Comparison of ENCODE assay signal across 8 mouse cellular contexts in genomic region chr6:40435151-40436046, GRCm38 (mm10). TPM values are rescaled to one million over a fixed set of nuclear protein-coding genes. Genes with fewer than 3 reads are reported as not detected.
DNase-seq lines count a peak whose midpoint lies in the region; ATAC-seq and TF ChIP-seq lines count a peak whose summit lies in the region.

No protein-coding gene starts in this region.

- no peaks in the 10 kb centered on the region for H3K9me3 ChIP-seq in embryonic facial prominence, embryonic 10.5 days
- no peaks in the 10 kb centered on the region for H3K9me3 ChIP-seq in heart, embryonic 14.5 days (ENCODE audit: control insufficient read depth, low read length)
- no peaks in the 10 kb centered on the region for H3K9me3 ChIP-seq in liver, embryonic 15.5 days (replicated peaks)
- H3K9me3 ChIP-seq in neural tube, embryonic 12.5 days, result no peaks in the 10 kb centered on the region

- H3K27ac ChIP-seq in embryonic facial prominence, embryonic 10.5 days (replicated peaks), result peak overlapping the region; percentile 94
- no peak overlapping the region for H3K27ac ChIP-seq in heart, embryonic 14.5 days (replicated peaks in 1 of 2; ENCODE audit: control insufficient read depth in 1 of 2, insufficient read depth in 1 of 2, low read depth in 2 of 2, low read length in 2 of 2)
- H3K27ac ChIP-seq in liver, embryonic 15.5 days (replicated peaks), result no peak overlapping the region
- H3K27ac ChIP-seq in neural tube, embryonic 12.5 days, result peak overlapping the region; percentile 79

- DNase-seq in adrenal gland, adult 18-20 months (ENCODE audit: low spot score in 2 of 2), result peak; percentile 46 to 48
- peak; percentile 74 for DNase-seq in embryonic facial prominence, embryonic 10.5 days (ENCODE audit: low spot score)
- peak; percentile 49 for DNase-seq in kidney, postnatal 10 days
- DNase-seq in thymus, postnatal 14 days, result peak; percentile 81

- H3K79me3 ChIP-seq in C2C12 (ENCODE audit: low read depth), result no peaks in the 10 kb centered on the region

- H3ac ChIP-seq in C2C12 (ENCODE audit: control insufficient read depth, insufficient read length, low read depth), result peak overlapping the region; percentile 45

- no peak for TF ChIP-seq CTCF in C2C12 (IDR thresholded peaks at IDR 0.05; ENCODE audit: control insufficient read depth, insufficient read depth, insufficient read length)

- peak overlapping the region; percentile 79 for H3K9ac ChIP-seq in heart, embryonic 14.5 days (ENCODE audit: low read length)
- H3K9ac ChIP-seq in liver, embryonic 15.5 days, result peak overlapping the region; percentile 54; the same call in 1 of the 2 replicates
- H3K9ac ChIP-seq in neural tube, embryonic 12.5 days, result peak overlapping the region; percentile 84

- peak; percentile 37; the same call in 1 of the 2 replicates for ATAC-seq in heart, embryonic 14.5 days (ENCODE audit: insufficient number of reproducible peaks, insufficient read depth, low FRiP score, low read depth)
- ATAC-seq in liver, embryonic 15.5 days (ENCODE audit: insufficient read depth), result peak; percentile 67
- peak; percentile 83 for ATAC-seq in neural tube, embryonic 12.5 days (ENCODE audit: low FRiP score, low read depth)

- peaks cover 7% of the 10 kb centered on the region for H3K27me3 ChIP-seq in C2C12 (ENCODE audit: control insufficient read depth, insufficient read depth, insufficient read length)
- peaks cover 32% of the 10 kb centered on the region for H3K27me3 ChIP-seq in embryonic facial prominence, embryonic 10.5 days (replicated peaks; ENCODE audit: low read depth, poor library complexity, severe bottlenecking)
- peaks cover 20% of the 10 kb centered on the region; the same call in 1 of the 2 replicates for H3K27me3 ChIP-seq in heart, embryonic 14.5 days (ENCODE audit: control insufficient read depth, insufficient read depth, low read length)
- peaks cover 65% of the 10 kb centered on the region for H3K27me3 ChIP-seq in liver, embryonic 15.5 days
- H3K27me3 ChIP-seq in neural tube, embryonic 12.5 days (replicated peaks), result no peaks in the 10 kb centered on the region; the same call in 1 of the 2 replicates

- H3K4me3 ChIP-seq in C2C12 (ENCODE audit: insufficient read depth, poor library complexity, severe bottlenecking), result peak overlapping the region; percentile 44
- H3K4me3 ChIP-seq in embryonic facial prominence, embryonic 10.5 days, result peak overlapping the region; percentile 83
- peak overlapping the region; percentile 55 to 77 for H3K4me3 ChIP-seq in heart, embryonic 14.5 days (ENCODE audit: control insufficient read depth in 1 of 2, insufficient read depth in 1 of 2, low read depth in 1 of 2, low read length in 2 of 2)
- H3K4me3 ChIP-seq in liver, embryonic 15.5 days (replicated peaks), result peak overlapping the region; percentile 66
- H3K4me3 ChIP-seq in neural tube, embryonic 12.5 days, result peak overlapping the region; percentile 81

- H3K36me3 ChIP-seq in C2C12 (ENCODE audit: control insufficient read depth, insufficient read depth), result no peaks in the 10 kb centered on the region
- no peaks in the 10 kb centered on the region for H3K36me3 ChIP-seq in embryonic facial prominence, embryonic 10.5 days (replicated peaks)
- no peaks in the 10 kb centered on the region for H3K36me3 ChIP-seq in heart, embryonic 14.5 days (ENCODE audit: control insufficient read depth, insufficient read depth, low read length)
- no peaks in the 10 kb centered on the region for H3K36me3 ChIP-seq in liver, embryonic 15.5 days (replicated peaks)
- no peaks in the 10 kb centered on the region for H3K36me3 ChIP-seq in neural tube, embryonic 12.5 days

- H3K79me2 ChIP-seq in C2C12 (ENCODE audit: control insufficient read depth, insufficient read depth), result no peaks in the 10 kb centered on the region

- peak overlapping the region; percentile 95 for H3K4me2 ChIP-seq in heart, embryonic 14.5 days (ENCODE audit: low read length)
- H3K4me2 ChIP-seq in liver, embryonic 15.5 days, result peak overlapping the region; percentile 85
- H3K4me2 ChIP-seq in neural tube, embryonic 12.5 days (replicated peaks), result peak overlapping the region; percentile 82

- H3K4me1 ChIP-seq in embryonic facial prominence, embryonic 10.5 days, result peaks cover 18% of the 10 kb centered on the region
- 0 out of 4 replicates have a peak, but pooled peaks cover 0 to 2% of the 10 kb centered on the region in 2 experiments for H3K4me1 ChIP-seq in heart, embryonic 14.5 days (ENCODE audit: control insufficient read depth in 2 of 2, insufficient read depth in 2 of 2, low read length in 2 of 2)
- peaks cover 19% of the 10 kb centered on the region for H3K4me1 ChIP-seq in liver, embryonic 15.5 days (replicated peaks)
- peaks cover 13% of the 10 kb centered on the region; the same call in 1 of the 2 replicates for H3K4me1 ChIP-seq in neural tube, embryonic 12.5 days

- WGBS in embryonic facial prominence, embryonic 10.5 days, result under 1% methylated on average over 72 of the region's 72 CpGs
- under 1% methylated on average over 67 of the region's 72 CpGs for WGBS in heart, embryonic 14.5 days
- WGBS in liver, embryonic 15.5 days (ENCODE audit: insufficient replicate concordance), result under 1% methylated on average over 70 of the region's 72 CpGs
- WGBS in neural tube, embryonic 12.5 days, result under 1% methylated on average over 72 of the region's 72 CpGs

TF ChIP-seq in C2C12, 6 proteins besides CTCF, POLR2A, EP300 and RAD21:
- TF ChIP-seq USF1 (IDR thresholded peaks at IDR 0.05; ENCODE audit: low read depth), result no peak
- TF ChIP-seq CEBPB (IDR thresholded peaks at IDR 0.05; ENCODE audit: low read depth), result no peak
- TF ChIP-seq FOSL1 (IDR thresholded peaks at IDR 0.05; ENCODE audit: insufficient read depth, low read length, poor library complexity, severe bottlenecking), result no peak
- TF ChIP-seq MYOD1 (IDR thresholded peaks at IDR 0.05; ENCODE audit: control insufficient read depth, insufficient read length, low read depth), result no peak
- no peak for TF ChIP-seq MYOG (IDR thresholded peaks at IDR 0.05; ENCODE audit: control insufficient read depth, extremely low read depth, insufficient read length)
- TF ChIP-seq MAX (IDR thresholded peaks at IDR 0.05), result no peak

RNA-seq across cellular contexts. Expression of gene E330009J07Rik, which starts 0.5 kb away (rescaled TPM):
- 0.82 TPM for polyA plus RNA-seq in C2C12 (2012; fragmentation: generic; extraction: Trizol)
- total RNA-seq in adrenal gland, adult 18-20 months (2021), result 10 to 100 TPM in 1 of 2 experiments, 1 to 10 TPM in 1; 9.9 to 14.9 TPM
- 11.2 and 15.1 TPM in 2 replicates for polyA plus RNA-seq in embryonic facial prominence, embryonic 10.5 days (2016; fragmentation: Nextera tagmentation; extraction: Ambion mirVana)
- polyA plus RNA-seq in heart, embryonic 14.5 days (2014; fragmentation: Nextera tagmentation; extraction: Ambion mirVana), result 3.5 and 3.6 TPM in 2 replicates
- 1.7 and 2.2 TPM in 2 replicates for polyA plus RNA-seq in liver, embryonic 15.5 days (2015; fragmentation: Nextera tagmentation; extraction: Ambion mirVana)
- polyA plus RNA-seq in neural tube, embryonic 12.5 days (2016; fragmentation: Nextera tagmentation; extraction: Ambion mirVana), result 16.5 and 21.7 TPM in 2 replicates

RNA-seq across cellular contexts. Expression of gene Wee2, which starts 3.5 kb away (rescaled TPM):
- polyA plus RNA-seq in C2C12 (2012; fragmentation: generic; extraction: Trizol), result not detected
- not detected for total RNA-seq in adrenal gland, adult 18-20 months (2021)
- polyA plus RNA-seq in embryonic facial prominence, embryonic 10.5 days (2016; fragmentation: Nextera tagmentation; extraction: Ambion mirVana), result not detected in 2 replicates
- polyA plus RNA-seq in heart, embryonic 14.5 days (2014; fragmentation: Nextera tagmentation; extraction: Ambion mirVana), result not detected in 2 replicates
- not detected in 2 replicates for polyA plus RNA-seq in liver, embryonic 15.5 days (2015; fragmentation: Nextera tagmentation; extraction: Ambion mirVana)
- 0.09 TPM in 1 of 2 replicates, not detected in the other for polyA plus RNA-seq in neural tube, embryonic 12.5 days (2016; fragmentation: Nextera tagmentation; extraction: Ambion mirVana)

RNA-seq across cellular contexts. Expression of gene Ssbp1, which starts 35.8 kb away (rescaled TPM):
- polyA plus RNA-seq in C2C12 (2012; fragmentation: generic; extraction: Trizol), result 40.5 TPM
- 10 to 100 TPM; 37.7 to 42.4 TPM for total RNA-seq in adrenal gland, adult 18-20 months (2021)
- 221 and 226 TPM in 2 replicates for polyA plus RNA-seq in embryonic facial prominence, embryonic 10.5 days (2016; fragmentation: Nextera tagmentation; extraction: Ambion mirVana)
- 97.5 and 105 TPM in 2 replicates for polyA plus RNA-seq in heart, embryonic 14.5 days (2014; fragmentation: Nextera tagmentation; extraction: Ambion mirVana)
- 45.7 and 53.0 TPM in 2 replicates for polyA plus RNA-seq in liver, embryonic 15.5 days (2015; fragmentation: Nextera tagmentation; extraction: Ambion mirVana)
- polyA plus RNA-seq in neural tube, embryonic 12.5 days (2016; fragmentation: Nextera tagmentation; extraction: Ambion mirVana), result 147 and 156 TPM in 2 replicates

RNA-seq across cellular contexts. Expression of gene Tas2r137, which starts 55.6 kb away (rescaled TPM):
- polyA plus RNA-seq in C2C12 (2012; fragmentation: generic; extraction: Trizol), result not detected
- not detected for total RNA-seq in adrenal gland, adult 18-20 months (2021)
- polyA plus RNA-seq in embryonic facial prominence, embryonic 10.5 days (2016; fragmentation: Nextera tagmentation; extraction: Ambion mirVana), result 0.27 TPM in 1 of 2 replicates, not detected in the other
- polyA plus RNA-seq in heart, embryonic 14.5 days (2014; fragmentation: Nextera tagmentation; extraction: Ambion mirVana), result not detected in 2 replicates
- polyA plus RNA-seq in liver, embryonic 15.5 days (2015; fragmentation: Nextera tagmentation; extraction: Ambion mirVana), result not detected in 2 replicates
- not detected in 2 replicates for polyA plus RNA-seq in neural tube, embryonic 12.5 days (2016; fragmentation: Nextera tagmentation; extraction: Ambion mirVana)

RNA-seq across cellular contexts. Expression of gene Tas2r108, which starts 57.9 kb away (rescaled TPM):
- not detected for polyA plus RNA-seq in C2C12 (2012; fragmentation: generic; extraction: Trizol)
- not detected for total RNA-seq in adrenal gland, adult 18-20 months (2021)
- polyA plus RNA-seq in embryonic facial prominence, embryonic 10.5 days (2016; fragmentation: Nextera tagmentation; extraction: Ambion mirVana), result 0.15 TPM in 1 of 2 replicates, not detected in the other
- not detected in 2 replicates for polyA plus RNA-seq in heart, embryonic 14.5 days (2014; fragmentation: Nextera tagmentation; extraction: Ambion mirVana)
- polyA plus RNA-seq in liver, embryonic 15.5 days (2015; fragmentation: Nextera tagmentation; extraction: Ambion mirVana), result not detected in 2 replicates
- not detected in 2 replicates for polyA plus RNA-seq in neural tube, embryonic 12.5 days (2016; fragmentation: Nextera tagmentation; extraction: Ambion mirVana)

Comparison
In these comparisons a context has a peak if more than half of its experiments do, and no peak if none do; other contexts are left out.
1. H3K27ac ChIP-seq: peak in embryonic facial prominence, embryonic 10.5 days (single experiment) and neural tube, embryonic 12.5 days (single experiment); none in heart, embryonic 14.5 days (0 of 2) and liver, embryonic 15.5 days (single experiment).
2. Peak in every context shown above with its lines, with median percentiles within 50 percentile points of each other: H3K4me3 ChIP-seq, DNase-seq, ATAC-seq, H3K4me2 ChIP-seq and H3K9ac ChIP-seq.